Mouse (Mus musculus): ENCODE results near the gene Hoxb8. TPM values are rescaled to one million over a fixed set of nuclear protein-coding genes. Genes with fewer than 3 reads are reported as not detected.
A peak's percentile ranks its signal among the peaks of the same experiment; 100 is the strongest.

Gene Hoxb8
- polyA plus RNA-seq, 1 experiment from 2014 or later = 15.1 TPM

GRCm38 (mm10) chr11:96274428-96274827, 7.3 kb upstream of the Hoxb8 start:
- H3K9me3 ChIP-seq (ENCODE audit: control insufficient read depth, low read length) = no peaks in the 10 kb centered on the region
- ATAC-seq = no peak
- H3K4me3 ChIP-seq (ENCODE audit: low read length) = no peak overlapping the region
- no peak overlapping the region for H3K9ac ChIP-seq (ENCODE audit: low read depth, low read length)
- no peak overlapping the region for H3K4me2 ChIP-seq (ENCODE audit: low read length)
- peaks cover 70% of the 10 kb centered on the region for H3K27me3 ChIP-seq (replicated peaks; ENCODE audit: control insufficient read depth, insufficient read depth, low read length)
- 6% methylated on average over 10 of the region's 10 CpGs for WGBS
- H3K4me1 ChIP-seq (ENCODE audit: control insufficient read depth, insufficient read depth, low read depth, low read length) = peaks cover 7% of the 10 kb centered on the region; the same call in 1 of the 2 replicates
- no peak overlapping the region for H3K27ac ChIP-seq (ENCODE audit: low read depth, low read length)
- H3K36me3 ChIP-seq (ENCODE audit: control insufficient read depth, insufficient read depth, low read length) = no peaks in the 10 kb centered on the region

DNA sequence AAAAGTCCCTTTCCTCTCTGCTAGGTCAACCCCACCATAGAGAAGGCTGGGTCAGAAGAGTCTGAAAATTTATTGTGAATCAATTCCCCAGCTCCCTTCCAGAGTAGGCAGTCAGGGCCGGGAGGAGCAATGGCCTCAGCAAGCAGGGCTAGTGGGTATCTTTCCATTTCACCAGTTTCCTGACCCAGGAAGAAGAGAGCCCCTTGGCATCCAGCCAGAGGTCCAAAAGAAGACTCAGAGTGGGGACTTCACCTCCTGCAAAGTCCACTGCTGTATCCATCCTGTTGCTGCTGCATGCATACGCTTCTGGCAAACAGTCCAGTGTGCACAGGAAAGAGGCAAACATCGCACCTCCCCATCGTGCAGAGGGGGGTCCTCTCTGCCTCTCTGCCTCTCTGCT, 5.8 kb upstream of the Hoxb8 start:
- no peak overlapping the region for H3K4me2 ChIP-seq (ENCODE audit: low read length)
- WGBS = 10% methylated on average over 4 of the region's 4 CpGs
- H3K27ac ChIP-seq (ENCODE audit: low read depth, low read length) = no peak overlapping the region
- no peaks in the 10 kb centered on the region for H3K9me3 ChIP-seq (ENCODE audit: control insufficient read depth, low read length)
- peaks cover 7% of the 10 kb centered on the region; the same call in 1 of the 2 replicates for H3K4me1 ChIP-seq (ENCODE audit: control insufficient read depth, insufficient read depth, low read depth, low read length)
- ATAC-seq = no peak
- H3K36me3 ChIP-seq (ENCODE audit: control insufficient read depth, insufficient read depth, low read length) = no peaks in the 10 kb centered on the region
- H3K4me3 ChIP-seq (ENCODE audit: low read length) = no peak overlapping the region
- H3K9ac ChIP-seq (ENCODE audit: low read depth, low read length) = no peak overlapping the region
- peaks cover 76% of the 10 kb centered on the region for H3K27me3 ChIP-seq (replicated peaks; ENCODE audit: control insufficient read depth, insufficient read depth, low read length)

DNA sequence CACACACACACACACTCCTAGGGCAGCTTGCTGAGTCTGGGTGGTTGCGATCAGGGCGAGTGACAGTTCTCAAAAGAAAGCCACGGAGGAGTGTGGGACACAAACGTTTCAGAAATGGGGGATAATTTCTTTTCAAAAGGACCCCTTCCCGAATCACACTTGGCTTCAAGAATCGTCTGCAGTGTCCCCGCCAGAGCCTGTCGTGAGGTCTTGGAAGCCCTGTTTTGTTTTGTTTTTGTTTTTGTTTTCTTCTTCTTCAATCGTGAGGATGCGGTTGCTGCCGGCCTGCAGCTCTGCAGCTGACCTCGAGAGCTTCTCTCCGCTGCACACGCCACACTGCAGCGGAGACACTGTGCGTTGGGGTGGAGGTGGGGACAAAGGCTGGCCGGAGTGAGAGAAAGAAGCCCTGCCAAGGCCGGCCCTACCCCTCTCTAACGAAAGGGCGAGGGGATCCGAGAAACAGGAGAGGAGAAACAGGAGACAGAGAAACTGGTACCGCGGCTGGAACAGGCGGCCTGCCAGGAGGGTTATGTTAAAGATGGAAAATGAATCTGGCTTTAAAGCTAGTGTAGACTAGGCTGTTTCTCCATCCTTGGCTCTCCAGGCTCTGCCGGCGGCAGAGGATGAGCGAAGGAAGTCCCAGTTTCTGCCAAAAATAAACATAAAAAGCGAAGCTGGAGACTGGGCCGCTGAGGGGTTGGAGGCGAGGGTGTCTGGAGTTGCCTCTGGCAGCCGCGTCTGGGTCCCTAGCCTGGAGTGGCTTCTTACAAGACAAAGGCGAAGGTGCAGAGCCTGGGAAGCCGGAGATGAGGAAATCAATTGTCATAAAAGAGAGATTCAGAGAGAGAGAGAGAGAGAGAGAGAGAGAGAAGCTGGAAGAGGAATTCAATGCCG, 4.3 kb upstream of the Hoxb8 start:
- Histone ChIP-seq H3K4me1 (ENCODE audit: control insufficient read depth, insufficient read depth, low read depth, low read length) (peaks cover 2% of the 10 kb centered on the region; the same call in 1 of the 2 replicates), H3K4me2 (ENCODE audit: low read length) (peak overlapping the region; percentile 24; the same call in 1 of the 2 replicates), H3K9ac (ENCODE audit: low read depth, low read length) (no peak overlapping the region), H3K27me3 (replicated peaks; ENCODE audit: control insufficient read depth, insufficient read depth, low read length) (peaks cover 72% of the 10 kb centered on the region), H3K9me3 (ENCODE audit: control insufficient read depth, low read length) (no peaks in the 10 kb centered on the region), H3K36me3 (ENCODE audit: control insufficient read depth, insufficient read depth, low read length) (no peaks in the 10 kb centered on the region), H3K4me3 (ENCODE audit: low read length) (no peak overlapping the region), H3K27ac (ENCODE audit: low read depth, low read length) (0 out of 2 replicates have a peak overlapping the region, but pooled peaks have one; percentile 16)
- no peak for ATAC-seq
- 2% methylated on average over 35 of the region's 35 CpGs for WGBS

DNA sequence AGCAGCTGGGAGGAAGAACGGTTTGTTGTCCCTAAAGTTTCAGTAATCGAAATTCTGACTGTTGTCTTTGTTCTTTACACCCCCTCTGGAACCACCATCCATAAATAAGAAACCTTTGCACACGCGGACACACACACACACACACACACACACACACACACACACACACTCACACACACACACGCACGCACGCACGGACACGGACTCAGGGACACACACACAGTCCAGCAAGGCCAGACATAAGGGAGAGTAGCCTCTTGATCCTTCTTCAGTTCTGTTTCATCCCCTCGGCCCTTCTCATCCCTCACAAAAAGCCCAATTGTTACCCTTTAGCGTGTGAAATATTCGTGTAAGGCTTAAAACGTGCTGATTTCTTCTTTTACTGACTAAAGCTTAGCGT, 3.4 kb upstream of the Hoxb8 start:
- Histone ChIP-seq H3K9ac (ENCODE audit: low read depth, low read length) (no peak overlapping the region), H3K27me3 (replicated peaks; ENCODE audit: control insufficient read depth, insufficient read depth, low read length) (peaks cover 70% of the 10 kb centered on the region)

DNA sequence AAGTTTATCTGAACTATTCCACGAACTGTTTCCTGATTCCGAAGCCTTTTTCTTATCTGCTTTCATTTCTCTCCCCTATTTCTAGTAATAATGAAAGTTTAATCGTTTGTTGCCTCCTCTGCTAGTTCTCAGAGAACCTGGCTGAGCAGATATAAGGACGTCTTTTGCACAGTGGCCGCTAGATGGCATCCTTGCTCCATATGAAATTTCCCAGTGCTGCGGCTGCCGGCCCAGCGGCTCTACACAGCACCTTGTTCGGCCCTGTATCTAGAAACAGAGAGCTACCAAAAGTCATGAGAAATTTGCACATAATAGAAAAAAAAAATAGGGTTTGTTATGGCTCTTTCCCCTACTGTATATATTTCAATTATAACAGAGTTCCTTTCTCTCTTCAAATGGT, 2.9 kb upstream of the Hoxb8 start:
- H3K36me3 ChIP-seq (ENCODE audit: control insufficient read depth, insufficient read depth, low read length) = no peaks in the 10 kb centered on the region
- H3K27me3 ChIP-seq (replicated peaks; ENCODE audit: control insufficient read depth, insufficient read depth, low read length) = peaks cover 70% of the 10 kb centered on the region
- under 1% methylated on average over 9 of the region's 9 CpGs for WGBS
- no peaks in the 10 kb centered on the region for H3K4me1 ChIP-seq (ENCODE audit: control insufficient read depth, insufficient read depth, low read depth, low read length)
- no peak overlapping the region for H3K27ac ChIP-seq (ENCODE audit: low read depth, low read length)
- H3K4me2 ChIP-seq (ENCODE audit: low read length) = no peak overlapping the region
- H3K9me3 ChIP-seq (ENCODE audit: control insufficient read depth, low read length) = no peaks in the 10 kb centered on the region
- peak; percentile 82 for ATAC-seq
- H3K9ac ChIP-seq (ENCODE audit: low read depth, low read length) = no peak overlapping the region
- no peak overlapping the region for H3K4me3 ChIP-seq (ENCODE audit: low read length)

More for the DNA sequence above, 3.4 kb upstream of the Hoxb8 start:
- Histone ChIP-seq H3K9me3 (ENCODE audit: control insufficient read depth, low read length) (no peaks in the 10 kb centered on the region), H3K4me2 (ENCODE audit: low read length) (peak overlapping the region; percentile 3; the same call in 1 of the 2 replicates), H3K4me3 (ENCODE audit: low read length) (no peak overlapping the region), H3K4me1 (ENCODE audit: control insufficient read depth, insufficient read depth, low read depth, low read length) (no peaks in the 10 kb centered on the region), H3K36me3 (ENCODE audit: control insufficient read depth, insufficient read depth, low read length) (no peaks in the 10 kb centered on the region), H3K27ac (ENCODE audit: low read depth, low read length) (no peak overlapping the region; the same call in 1 of the 2 replicates)
- ATAC-seq = no peak
- 15% methylated on average over 14 of the region's 14 CpGs for WGBS

GRCm38 (mm10) chr11:96279421-96280233, 2.1 kb upstream of the Hoxb8 start:
- Histone ChIP-seq H3K4me2 (ENCODE audit: low read length) (peak overlapping the region; percentile 42), H3K9ac (ENCODE audit: low read depth, low read length) (peak overlapping the region; percentile 35; the same call in 1 of the 2 replicates), H3K27ac (ENCODE audit: low read depth, low read length) (peak overlapping the region; percentile 46; the same call in 1 of the 2 replicates), H3K36me3 (ENCODE audit: control insufficient read depth, insufficient read depth, low read length) (no peaks in the 10 kb centered on the region), H3K9me3 (ENCODE audit: control insufficient read depth, low read length) (no peaks in the 10 kb centered on the region), H3K4me1 (ENCODE audit: control insufficient read depth, insufficient read depth, low read depth, low read length) (peaks cover 2% of the 10 kb centered on the region; the same call in 1 of the 2 replicates), H3K4me3 (ENCODE audit: low read length) (0 out of 2 replicates have a peak overlapping the region, but pooled peaks have one; percentile 6), H3K27me3 (replicated peaks; ENCODE audit: control insufficient read depth, insufficient read depth, low read length) (peaks cover 67% of the 10 kb centered on the region)
- WGBS = 3% methylated on average over 31 of the region's 31 CpGs
- ATAC-seq = no peak

GRCm38 (mm10) chr11:96280399-96281378, 1.0 kb upstream of the Hoxb8 start:
- H3K27me3 ChIP-seq (replicated peaks; ENCODE audit: control insufficient read depth, insufficient read depth, low read length) = peaks cover 63% of the 10 kb centered on the region

GRCm38 (mm10) chr11:96281396-96281795, 309 bp upstream of the Hoxb8 start:
- Histone ChIP-seq H3K4me1 (ENCODE audit: control insufficient read depth, insufficient read depth, low read depth, low read length) (peaks cover 2% of the 10 kb centered on the region; the same call in 1 of the 2 replicates), H3K27ac (ENCODE audit: low read depth, low read length) (no peak overlapping the region; the same call in 1 of the 2 replicates), H3K4me3 (ENCODE audit: low read length) (no peak overlapping the region), H3K27me3 (replicated peaks; ENCODE audit: control insufficient read depth, insufficient read depth, low read length) (peaks cover 62% of the 10 kb centered on the region), H3K36me3 (ENCODE audit: control insufficient read depth, insufficient read depth, low read length) (no peaks in the 10 kb centered on the region), H3K9ac (ENCODE audit: low read depth, low read length) (no peak overlapping the region), H3K4me2 (ENCODE audit: low read length) (peak overlapping the region; percentile 10), H3K9me3 (ENCODE audit: control insufficient read depth, low read length) (peaks cover 3% of the 10 kb centered on the region; the same call in 1 of the 2 replicates)
- no peak for ATAC-seq
- 4% methylated on average over 18 of the region's 18 CpGs for WGBS

More at GRCm38 (mm10) chr11:96280399-96281378, 1.0 kb upstream of the Hoxb8 start:
- 6% methylated on average over 8 of the region's 8 CpGs for WGBS
- peak overlapping the region; percentile 63 for H3K27ac ChIP-seq (ENCODE audit: low read depth, low read length)
- no peak overlapping the region for H3K9ac ChIP-seq (ENCODE audit: low read depth, low read length)
- no peaks in the 10 kb centered on the region for H3K36me3 ChIP-seq (ENCODE audit: control insufficient read depth, insufficient read depth, low read length)
- no peak for ATAC-seq
- no peaks in the 10 kb centered on the region for H3K9me3 ChIP-seq (ENCODE audit: control insufficient read depth, low read length)
- H3K4me1 ChIP-seq (ENCODE audit: control insufficient read depth, insufficient read depth, low read depth, low read length) = peaks cover 2% of the 10 kb centered on the region; the same call in 1 of the 2 replicates
- peak overlapping the region; percentile 21 for H3K4me2 ChIP-seq (ENCODE audit: low read length)
- no peak overlapping the region for H3K4me3 ChIP-seq (ENCODE audit: low read length)

All from hindbrain, embryonic 16.5 days (tissue).